Mouse (Mus musculus) natural killer cell, adult 2 months (primary cell): ENCODE measurements at regions not wholly inside any gene's neighbourhood (a gene's known extent, or its start where the extent isn't known, plus 50 kb on each side); places are given as distances from the start of the nearest gene placed in this dataset.
"Not testable (repeated sequence)": the region's sequence is repeated elsewhere in the genome, so short reads cannot be mapped to it uniquely, and the experiment has no call there.

Experiments
- DNase-seq, 2 experiments: peaks; one replicate each; pipeline ENCODE4 v3.0.0; 2022; ENCODE audit warnings: low spot score in 2 of 2

DNA sequence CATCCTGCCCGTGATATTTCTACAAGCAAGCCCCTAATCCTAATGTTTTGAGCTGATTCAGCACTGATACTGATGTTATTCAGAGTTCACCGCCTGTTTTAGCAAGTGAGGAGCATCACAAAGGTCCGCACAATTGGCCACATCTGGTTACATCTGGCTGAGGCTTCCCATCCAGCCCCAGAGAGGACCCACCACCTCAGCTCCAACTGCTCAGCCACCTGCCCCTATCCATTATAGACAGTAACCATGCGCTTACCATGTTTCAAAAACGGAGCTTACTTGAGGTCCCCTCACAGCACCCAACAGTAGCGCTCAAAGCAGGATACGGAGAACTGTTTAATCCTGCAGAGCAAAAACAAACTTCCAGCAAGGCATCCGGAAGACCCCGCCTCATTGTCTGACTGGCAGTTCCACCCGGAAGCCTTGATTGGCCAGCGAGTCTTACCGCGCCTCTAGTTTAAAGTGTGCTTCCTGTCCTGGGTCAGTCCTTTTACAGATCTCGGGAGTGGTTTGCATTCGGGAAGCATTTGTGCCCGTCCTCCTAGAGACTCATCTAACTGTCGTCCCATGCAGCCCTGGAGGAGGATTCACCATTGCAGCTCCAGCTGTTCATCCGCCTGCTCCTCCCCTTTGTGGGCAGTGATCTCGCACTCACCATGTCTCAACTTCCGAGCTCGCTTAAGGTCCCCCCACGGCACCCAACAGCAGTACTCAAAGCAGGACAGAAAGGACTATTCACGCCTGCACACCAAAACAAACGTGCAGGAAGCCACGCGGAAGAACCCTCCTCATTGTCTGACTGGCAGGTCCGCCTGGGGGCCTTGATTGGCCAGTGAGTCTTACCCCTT is 69.9 kb upstream of the Zfp825 start:
- DNase-seq, result peak; percentile 72 to 76

DNA sequence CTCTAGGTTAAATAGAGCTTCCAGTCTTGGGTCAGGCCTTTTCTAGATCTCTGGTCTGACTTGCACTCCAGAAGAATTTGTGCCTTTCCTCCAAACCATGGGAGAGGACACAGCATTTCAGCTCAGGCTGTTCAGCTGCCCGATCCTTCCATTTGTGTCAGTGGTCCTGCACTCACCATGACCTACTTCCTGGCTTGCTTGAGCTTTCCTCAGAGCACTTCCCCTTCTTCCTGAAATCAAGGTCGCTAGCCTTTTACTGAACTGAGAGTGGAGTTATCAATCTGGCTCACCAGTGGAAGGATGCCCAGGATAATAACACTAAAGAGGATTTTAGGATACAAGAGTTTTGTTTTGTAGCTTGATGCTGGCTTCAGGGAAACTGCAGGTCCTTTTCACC is 70.5 kb upstream of the Zfp825 start:
- DNase-seq, result not testable (repeated sequence)

DNA sequence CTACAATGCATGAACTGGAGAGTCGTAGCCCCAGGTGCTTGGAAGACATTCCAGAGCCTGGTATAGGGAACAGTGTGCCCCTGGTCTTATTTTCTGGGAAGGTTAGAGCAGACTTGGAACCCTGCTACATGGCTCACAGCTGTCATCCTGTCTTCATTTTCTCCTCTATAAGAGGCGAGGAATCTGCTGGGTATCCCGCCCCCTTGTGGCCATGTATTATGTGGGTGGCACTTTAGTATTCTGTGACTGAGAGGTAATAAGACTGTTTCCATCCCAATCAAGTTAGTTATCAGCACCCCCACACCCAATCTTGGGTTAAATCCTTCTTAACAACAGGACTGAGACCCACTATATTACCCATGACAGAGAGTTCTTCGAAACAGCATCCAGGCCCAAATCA is 69.4 kb upstream of the Erap1 start:
- DNase-seq, result peak; percentile 13 to 44
